Mouse (Mus musculus) NIH3T3 (cell line): ENCODE data around the gene Isg20.

ENCODE experiments used
- DNase-seq: peaks from one replicate; pipeline ENCODE4 v3.0.0-alpha.2; 2012; ENCODE audit warnings: low read depth

Gene Isg20

GRCm38 (mm10) chr7:78955086-78955485 is 41.9 kb downstream of the Isg20 start:
- no peak for DNase-seq

DNA sequence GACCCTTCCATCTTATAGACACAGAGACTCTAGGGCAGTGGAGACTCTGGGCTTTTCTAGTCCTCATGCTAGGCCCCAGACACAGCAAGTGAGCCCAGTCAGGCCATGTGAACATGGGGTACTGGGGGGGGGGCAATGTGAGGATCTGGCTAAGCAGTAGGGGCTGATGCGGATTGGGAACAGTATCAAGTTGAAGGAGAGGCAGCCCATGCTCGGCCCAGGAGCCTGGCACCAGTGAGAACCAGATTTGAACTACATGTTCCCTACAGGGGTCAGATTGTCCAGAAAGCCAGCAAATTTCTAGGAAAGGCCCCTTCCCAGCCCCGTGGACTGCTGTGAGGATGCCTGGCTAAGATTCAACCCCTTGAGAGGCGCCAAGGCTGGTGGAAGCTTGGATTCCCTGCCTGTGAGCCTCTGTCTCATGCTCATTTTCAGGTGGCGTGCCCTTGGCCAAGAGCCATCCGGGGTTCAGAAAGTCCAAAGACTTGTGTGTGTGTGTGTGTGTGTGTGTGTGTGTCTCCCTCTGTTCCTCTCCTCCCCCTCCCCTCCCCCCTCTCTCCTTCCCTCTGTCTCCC is 45.4 kb downstream of the Isg20 start:
- peak; percentile 17 for DNase-seq

GRCm38 (mm10) chr7:78963891-78964290 is 50.7 kb downstream of the Isg20 start:
- DNase-seq: peak; percentile 69
